Mouse (Mus musculus) urinary bladder, postnatal 14 days (tissue): ENCODE results near the gene Socs2.
"Not testable (repeated sequence)": the region's sequence is repeated elsewhere in the genome, so short reads cannot be mapped to it uniquely, and the experiment has no call there.

Experiments
- DNase-seq: peaks from one replicate; pipeline ENCODE4 v3.0.0; 2021; ENCODE audit warnings: low spot score

Gene Socs2

DNA sequence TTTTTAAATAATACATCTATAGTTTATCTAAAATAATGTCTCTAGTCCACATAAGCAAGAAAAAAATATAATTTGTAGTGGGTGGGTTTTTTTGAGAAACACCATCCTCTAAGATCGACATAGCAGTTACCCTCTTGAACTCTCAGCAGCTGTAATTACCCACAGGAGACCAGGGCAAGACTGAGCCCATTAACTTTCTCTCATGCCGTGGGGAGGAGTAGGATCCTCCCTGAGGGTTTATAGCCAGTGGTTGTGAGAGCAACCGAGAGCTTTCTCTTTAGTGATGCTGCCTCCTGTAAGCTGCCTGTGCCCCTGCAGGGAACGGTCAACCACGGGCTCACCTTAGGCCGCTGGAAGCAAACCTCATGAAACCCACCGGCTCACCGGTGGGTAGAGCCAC, 24.9 kb downstream of the Socs2 start:
- no peak for DNase-seq

DNA sequence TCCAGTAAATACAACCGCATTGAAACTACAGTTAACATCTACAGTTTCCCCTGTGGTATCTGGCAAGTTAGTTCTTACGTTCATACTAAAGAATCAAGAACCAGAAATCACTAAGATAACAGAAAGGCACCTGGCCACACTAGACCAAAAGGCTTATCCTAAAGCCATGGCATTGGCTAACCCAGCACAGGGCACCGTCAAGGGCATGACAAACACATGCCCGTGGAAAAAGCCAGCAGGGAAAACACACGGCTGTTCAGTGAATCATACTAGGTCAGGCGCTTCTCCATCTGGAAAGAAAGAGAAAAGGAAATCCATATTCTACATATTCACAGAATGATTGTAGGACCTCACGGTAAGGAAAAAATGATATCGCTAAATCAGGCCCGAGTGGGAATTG, 26.1 kb downstream of the Socs2 start:
- DNase-seq: no peak

DNA sequence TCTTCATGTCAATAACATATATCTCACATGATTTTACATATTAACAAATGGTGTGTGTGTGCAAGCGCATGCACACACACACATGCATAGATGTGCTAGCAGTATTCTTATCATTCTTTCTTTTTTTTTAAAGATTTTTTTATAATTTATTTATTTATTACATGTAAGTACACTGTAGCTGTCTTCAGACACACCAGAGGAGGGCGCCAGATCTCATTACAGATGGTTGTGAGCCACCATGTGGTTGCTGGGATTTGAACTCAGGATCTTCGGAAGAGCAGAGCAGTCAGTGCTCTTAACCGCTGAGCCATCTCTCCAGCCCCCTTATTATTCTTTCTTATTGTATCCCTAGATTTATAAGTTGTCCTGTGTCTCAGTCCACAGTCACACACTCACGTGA, 27.2 kb downstream of the Socs2 start:
- DNase-seq: not testable (repeated sequence)

DNA sequence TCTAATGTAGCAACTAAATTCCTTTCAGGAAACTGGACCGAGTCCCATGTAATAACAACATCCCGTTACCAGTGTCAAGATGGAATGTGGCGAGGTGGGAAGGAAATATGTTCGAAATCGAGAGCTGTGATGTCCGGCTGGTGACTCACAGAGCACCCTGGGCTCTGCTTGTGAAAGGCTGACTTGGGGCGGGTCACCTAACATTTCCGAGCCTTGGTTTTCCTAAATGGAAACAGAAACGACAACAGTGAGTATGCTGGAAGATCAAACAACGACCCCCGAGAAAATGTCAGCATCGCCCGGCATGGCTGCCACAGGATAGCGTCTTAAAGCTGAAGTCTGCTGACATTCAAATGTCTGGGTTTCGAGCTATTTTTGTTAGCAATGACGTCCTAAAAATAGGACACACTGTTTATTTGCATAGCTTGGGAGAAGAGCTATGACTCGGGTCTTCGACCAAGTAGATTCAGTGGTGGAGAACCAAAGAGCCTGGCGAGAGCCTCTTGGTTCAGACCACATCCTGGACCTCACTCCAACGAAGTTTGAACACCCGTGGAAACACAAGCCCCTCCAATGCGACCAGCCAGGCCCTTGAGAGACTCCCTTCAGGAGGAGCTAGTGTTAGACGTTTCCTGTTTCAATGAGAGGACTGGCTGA, 28.0 kb downstream of the Socs2 start:
- no peak for DNase-seq

DNA sequence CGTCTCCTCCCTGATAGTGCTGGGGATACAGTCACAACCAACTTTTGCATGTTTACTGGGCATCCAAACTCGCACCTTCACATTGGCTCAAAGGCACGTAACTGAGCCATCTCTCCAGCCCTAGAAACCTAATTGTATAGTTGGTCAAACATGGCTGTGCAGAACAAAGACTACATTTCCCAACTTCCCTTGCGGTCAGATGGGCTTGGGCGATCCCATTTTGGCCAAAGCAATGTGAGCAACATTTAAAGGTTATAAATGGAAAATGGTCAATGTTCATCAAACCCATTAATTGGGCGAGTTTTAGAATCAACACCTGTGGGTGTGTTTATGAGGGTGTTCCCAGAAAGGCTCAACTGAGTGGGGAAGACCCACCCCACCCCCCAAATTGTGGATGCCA, 30.5 kb downstream of the Socs2 start:
- DNase-seq: no peak

DNA sequence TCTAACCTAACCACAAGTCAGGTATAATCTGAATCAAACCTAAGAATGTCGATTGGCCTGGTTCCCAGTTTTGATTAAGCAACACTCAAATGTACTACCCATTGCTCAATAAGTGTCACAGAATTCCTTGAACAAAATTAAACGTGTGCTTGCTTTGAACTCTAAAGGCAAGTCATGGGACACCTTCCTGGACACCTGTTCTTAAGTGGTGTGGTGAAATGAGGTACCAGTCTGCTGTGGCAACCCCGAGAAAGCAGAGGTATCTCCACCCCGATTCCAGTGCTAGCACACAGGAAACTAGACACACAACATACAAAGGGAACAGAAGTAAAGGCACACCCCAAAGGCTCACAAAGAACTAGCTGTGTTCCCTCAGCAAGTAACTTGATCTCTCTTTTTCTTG, 31.2 kb downstream of the Socs2 start:
- DNase-seq: peak; percentile 48

DNA sequence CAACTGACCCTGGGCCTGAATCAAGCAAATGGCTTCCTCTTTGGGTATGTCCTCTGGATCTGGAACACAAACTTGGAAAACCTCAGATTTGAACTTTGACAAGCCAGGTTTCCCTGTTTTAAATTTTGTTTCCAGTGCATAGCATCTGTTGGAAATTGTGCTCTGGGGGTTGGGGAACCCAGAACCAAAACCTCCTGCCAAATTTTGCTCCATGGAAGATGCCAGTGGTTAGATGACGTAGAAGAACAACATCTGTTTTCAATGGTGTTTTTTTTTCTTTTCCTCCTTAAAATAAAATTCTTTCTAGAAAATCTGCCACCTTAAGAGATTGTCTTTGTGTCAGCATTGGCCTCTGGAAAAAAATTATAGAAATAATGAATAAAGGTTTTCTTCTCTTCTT, 31.9 kb downstream of the Socs2 start:
- DNase-seq: no peak

DNA sequence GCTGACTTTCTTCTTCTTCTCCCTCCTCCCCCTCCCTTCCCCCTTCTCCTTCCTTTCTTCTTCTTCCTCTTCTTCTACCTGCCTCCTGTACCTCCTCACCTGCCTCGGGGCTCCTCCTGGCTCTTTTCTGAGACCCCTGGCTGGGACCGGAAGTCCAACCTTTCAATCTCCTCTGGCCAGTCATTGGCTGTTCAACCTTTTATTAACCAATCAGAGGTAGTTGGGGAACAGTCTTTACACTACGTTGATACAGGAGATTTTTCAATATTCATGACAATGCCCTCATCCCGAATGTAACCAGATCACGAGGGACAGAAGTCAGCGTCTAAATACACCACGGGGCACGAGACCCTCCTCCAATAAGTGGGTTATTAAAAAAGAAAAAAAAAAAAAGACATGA, 32.5 kb downstream of the Socs2 start:
- no peak for DNase-seq

DNA sequence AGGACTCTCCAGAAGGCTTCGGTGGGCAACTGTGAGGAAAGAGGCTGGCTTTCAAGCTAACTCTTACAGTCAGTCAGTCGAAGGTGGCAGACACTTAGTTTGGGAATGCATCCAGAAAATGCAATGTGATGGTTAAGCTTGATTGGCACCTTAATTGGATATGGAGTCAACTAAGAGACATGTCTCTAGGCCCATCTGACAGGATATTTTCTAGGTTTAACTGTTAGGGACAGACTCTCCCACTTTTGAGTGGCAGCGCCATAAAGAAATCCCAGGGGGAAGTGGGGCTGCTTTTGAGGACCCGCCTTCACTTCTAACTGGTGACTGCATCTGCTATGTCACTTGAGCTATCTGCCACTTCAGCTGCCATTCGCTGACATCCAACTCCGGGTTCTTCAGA, 43.6 kb downstream of the Socs2 start:
- DNase-seq: no peak

DNA sequence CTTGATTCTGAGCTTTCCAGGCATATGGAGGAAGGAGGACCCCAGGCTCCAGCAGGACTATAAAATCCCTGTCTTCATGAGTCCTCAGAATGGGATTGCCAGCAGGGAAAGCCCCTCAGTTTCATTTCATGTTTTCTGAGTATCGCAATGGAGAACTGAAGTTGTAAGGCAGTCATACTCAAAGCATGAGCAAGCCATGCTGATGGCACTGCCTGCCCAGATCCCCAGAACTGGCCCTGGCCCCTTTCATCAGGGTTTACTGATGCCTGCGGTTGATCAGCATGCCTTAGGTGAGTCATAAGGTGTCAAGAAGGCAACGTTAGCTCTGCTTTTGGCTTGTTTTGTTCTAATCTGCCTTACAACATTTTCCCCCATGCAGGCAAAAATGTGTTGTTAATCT, 45.0 kb downstream of the Socs2 start:
- DNase-seq: peak; percentile 49

DNA sequence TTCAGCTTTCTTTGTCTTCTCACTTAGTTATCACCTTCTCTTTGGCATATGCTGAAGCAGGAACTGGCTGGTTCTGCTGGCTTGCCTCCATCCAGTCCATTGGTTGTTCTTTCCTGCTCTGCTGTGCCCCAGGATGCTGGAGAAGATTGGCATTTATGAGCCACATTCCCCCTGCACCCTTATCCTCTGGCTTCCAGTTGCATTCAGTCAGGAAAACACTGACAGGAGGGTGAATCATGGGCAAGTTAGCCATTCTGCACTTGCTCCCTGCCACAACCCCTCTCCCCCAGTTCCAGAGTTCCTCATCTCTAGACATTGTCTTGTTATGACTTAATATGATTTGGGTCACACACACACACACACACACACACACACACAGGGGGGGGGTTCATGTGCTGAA, 47.8 kb downstream of the Socs2 start:
- no peak for DNase-seq

DNA sequence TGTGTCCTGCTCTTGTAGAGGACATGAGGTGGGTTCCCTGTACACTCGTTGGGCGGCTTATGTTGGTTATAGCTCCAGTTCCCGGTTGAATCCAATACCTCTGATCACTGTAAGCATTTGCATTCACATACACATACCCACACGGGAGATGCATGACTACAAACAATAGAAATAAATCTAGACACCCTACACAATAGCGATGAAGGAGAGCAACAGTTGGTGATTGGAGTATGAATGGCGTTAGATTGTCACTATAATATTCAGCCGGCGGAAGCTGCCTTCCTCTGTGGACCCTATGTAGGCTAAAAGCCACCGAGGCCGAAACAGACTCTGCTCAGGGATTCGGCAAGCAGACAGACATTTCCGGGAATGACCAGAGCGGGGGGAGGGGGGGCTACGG, 48.8 kb downstream of the Socs2 start:
- no peak for DNase-seq

DNA sequence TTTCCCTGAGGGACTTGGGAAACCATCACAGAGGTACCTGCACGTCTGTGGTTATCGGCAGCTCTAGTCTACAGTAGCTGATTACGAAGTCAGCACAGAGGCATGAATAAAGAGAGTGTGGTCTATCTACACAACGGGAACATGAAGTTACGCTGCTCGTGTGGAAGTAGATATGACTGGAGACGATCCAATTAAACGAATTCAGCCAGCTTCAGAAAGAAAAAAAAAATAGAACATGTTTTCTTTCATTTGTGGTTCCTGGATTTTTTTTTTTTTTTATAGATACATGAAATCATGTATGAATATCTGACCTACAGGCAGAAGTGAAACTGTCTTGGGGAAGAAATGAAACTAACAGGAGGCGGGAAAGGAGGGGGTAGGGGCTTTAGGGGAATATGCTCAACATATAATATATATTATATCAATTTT, 49.3 kb downstream of the Socs2 start:
- DNase-seq: no peak

DNA sequence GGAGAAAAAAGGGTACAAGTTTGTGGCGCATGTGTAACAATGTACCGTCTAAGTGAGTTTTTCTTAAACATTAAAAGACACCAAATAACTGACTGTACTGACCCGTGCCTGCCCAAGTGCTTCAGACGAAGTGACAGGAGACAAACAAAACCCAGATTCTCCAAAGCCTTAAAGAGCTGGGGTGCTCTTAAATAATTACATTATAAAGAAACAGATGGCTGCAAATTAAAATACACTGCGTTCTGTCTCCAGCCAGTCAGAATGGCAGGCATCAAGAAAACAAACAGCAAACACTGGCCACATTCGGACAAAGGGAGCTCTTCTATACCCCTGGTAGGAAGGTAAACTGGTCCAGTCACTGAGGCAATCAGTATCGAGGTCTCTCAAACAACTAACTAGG, 49.7 kb downstream of the Socs2 start:
- DNase-seq: no peak

DNA sequence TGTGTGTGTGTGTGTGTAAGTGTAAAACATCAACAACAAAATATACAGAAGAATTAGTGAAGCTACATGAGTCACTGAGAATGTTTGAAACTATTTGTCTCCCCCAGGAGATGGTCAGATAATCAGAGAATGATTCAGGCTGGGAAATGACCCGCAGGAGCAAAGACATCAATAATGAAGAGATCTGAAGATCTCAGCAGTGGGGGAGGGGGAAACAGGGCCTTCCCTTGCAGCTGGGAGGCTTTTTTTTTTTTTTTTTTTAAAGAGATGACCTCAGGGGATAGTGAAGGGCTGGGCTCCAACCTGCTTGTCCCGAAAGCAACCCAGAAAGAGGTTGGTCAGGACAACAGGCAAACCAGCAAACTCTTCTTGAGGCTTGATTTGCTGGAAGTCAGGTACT, 54.7 kb downstream of the Socs2 start:
- DNase-seq: peak; percentile 23

DNA sequence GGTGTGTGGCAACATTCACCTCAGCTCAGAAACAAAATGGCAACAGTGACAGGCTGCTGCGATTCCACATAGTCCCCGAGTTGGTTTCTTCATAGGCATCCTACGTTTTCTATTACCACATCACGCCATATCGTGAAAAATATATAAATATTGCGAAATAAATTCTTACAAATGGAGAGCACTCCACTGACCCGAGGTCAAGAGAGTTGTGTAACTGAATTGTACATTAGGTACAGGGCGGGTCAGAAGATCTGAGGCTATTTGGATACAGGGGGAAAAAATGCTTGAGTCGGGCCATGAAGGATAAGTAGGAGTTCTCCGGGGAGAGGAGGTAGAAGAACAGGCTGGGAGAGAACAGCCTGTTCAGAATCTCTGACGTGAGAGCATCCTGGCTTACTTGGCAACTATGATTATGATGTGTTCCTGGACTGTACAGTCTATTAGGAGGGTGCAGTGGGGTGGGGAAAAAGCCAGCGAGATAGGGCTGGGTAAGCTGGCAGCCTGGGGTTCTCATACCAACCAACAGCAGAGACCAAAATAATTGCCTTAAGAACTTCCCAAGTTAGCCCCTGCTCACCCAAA, 55.6 kb downstream of the Socs2 start:
- no peak for DNase-seq

DNA sequence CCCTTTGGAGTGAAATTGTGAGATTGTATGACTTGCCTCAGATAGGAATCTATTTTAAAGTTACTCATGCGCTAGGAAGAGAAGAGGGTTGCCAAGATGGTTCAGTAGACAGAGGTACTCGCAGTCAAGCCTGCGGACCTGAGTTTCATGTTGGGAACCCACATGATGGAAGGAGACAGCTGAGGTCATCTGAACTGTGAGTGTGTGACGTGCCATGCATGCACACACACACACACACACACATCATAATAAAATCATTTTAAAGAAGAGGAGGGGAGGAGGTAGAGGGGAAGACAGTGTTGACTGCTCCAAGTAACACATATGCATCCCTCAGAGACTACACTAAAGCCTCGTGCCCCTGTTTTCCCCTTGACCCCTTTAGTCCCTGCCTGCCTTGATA, 56.9 kb downstream of the Socs2 start:
- DNase-seq: no peak

DNA sequence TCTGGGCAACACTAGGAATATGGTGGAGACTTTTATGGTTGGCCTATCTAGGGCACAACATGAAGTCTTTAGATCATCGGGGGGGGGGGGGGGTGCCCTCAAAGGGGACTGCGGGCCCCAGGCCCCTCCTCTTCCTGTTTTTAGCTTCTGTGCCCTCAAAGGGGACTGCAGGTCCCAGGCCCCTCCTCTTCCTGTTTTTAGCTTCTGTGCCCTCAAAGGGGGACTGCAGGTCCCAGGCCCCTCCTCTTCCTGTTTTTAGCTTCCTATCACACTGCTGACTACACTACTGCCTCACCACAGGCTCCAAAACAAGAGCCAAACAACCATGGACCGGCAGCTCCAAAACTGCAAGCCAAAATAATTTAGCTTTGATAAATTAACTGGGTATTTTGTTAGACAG, 59.3 kb downstream of the Socs2 start:
- DNase-seq: no peak

DNA sequence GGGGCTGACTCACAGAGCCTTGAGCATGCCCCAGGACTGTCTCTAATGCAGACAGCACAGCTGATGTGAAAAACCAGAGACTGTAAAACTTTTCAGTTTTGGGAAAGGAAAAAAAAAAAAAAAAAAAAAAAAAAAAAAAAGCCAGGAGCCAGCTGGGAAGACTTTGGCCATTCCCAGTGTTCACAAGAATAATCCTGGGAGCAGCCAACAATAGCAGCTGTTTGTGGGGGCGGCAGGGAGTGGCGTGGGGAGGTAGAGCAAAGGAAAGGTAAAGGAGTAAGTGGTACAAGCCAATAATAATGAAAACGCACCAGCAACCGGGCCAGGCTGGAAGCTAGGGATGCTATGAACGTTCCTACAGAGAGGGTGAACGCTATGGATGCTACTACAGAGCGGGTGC, 60.3 kb downstream of the Socs2 start:
- no peak for DNase-seq

DNA sequence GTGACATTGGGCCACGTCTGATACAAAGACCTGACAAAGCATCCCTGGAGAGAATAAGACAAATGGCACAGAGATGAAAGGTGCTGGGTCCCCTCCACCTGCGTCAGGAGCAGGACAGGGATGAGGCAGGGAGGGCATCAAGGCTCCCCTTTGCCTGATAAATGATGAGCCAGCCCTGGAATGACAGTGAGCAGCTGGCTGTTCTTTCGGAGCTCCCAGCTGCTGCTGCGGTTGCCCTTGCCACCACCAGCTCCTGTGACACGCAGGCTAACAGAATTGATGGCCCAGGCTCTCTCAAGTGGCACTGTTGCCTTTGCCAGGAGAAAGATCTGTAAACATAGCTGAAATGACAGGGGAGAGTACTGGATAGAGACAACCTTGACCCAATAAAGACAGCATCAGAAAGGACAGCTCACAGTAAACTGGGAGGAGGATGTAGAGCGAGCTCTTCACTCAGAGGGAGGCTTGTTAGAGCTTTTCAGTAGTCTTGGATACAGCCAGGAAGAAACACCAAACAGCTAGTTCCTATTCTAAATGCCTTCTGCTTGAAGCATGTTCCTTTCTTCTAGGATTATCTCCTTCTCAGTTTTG, 61.2 kb downstream of the Socs2 start:
- no peak for DNase-seq

DNA sequence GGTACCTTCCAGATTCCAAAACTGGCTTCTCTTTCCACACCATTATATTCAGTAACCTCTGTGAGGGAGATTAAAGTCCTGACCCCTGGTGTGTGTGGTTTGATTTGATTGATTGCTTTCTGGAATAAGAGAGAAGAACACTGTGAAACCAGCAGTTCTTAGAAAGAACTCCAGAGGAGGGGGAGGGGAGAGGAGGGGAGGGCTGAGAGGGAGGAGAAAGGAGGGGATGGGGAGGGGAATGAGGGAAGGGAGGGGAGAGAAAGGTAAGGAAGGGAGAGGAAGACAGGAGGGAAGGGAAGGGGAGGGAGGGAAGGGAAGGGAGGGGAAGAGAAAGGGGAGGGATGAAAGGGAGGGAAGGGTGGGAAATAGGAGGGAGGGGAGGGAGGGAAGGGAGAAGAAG, 62.3 kb downstream of the Socs2 start:
- DNase-seq: no peak

DNA sequence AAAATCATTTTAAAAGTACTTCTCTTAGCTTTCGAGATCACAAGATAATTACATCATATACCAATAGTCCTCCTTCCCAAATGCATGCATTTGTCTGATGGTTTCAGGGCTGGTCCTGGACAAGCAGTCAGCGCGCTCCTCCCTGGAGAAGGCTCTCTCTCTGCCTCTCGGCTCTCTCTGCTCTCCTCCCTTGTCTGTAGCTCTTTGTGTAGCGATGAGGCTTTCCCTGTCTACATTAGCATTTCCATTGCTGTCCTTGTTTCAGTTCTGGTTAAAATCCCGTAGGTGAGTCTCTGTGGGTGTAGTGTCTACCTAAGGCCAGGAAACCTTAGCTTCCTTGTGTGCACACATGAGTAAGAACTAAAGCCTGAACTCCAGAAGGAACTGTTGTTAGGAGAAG, 62.9 kb downstream of the Socs2 start:
- no peak for DNase-seq

DNA sequence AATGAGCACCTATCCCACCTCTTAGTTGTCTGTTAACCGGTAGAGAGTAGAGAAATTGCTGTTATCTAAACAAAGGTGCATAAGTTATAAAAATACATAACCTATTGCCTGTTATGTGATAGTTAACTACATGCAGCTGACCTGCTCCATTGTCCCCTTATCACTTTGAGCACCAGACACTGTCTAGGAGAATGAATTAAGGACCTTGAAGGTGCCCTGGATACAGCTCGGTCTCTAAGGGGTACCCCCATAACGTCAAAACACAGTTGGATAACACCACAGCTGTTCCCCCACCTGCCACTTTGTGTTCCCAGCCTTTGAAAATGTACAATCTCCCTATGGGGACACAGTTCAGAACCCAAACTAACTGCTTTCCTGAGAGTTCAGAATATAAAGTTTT, 68.5 kb downstream of the Socs2 start:
- no peak for DNase-seq

DNA sequence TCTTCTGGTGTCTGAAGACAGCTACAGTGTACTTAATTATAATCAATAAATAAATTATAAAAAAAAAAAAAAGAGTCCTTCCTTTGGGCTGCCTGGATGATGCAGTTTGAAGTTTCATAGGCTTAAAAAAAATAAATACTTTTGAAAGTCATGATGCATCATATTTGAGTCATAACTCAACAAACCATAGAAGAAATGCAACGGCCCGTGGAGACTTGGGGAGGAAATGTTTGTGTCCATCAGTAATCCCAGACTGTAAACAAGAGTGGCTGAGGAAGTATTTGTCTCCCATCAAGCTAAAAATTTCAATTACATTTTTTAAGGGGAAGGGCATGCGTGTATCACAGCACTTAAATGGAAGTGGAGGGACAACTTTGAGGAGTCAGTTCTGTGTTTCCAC, 69.2 kb downstream of the Socs2 start:
- DNase-seq: no peak
